Mouse (Mus musculus) gastrocnemius, adult 2 months (tissue): ENCODE measurements around the gene Fosl1. TPM values are rescaled to one million over a fixed set of nuclear protein-coding genes. Genes with fewer than 3 reads are reported as not detected.
"Not testable (repeated sequence)": the region's sequence is repeated elsewhere in the genome, so short reads cannot be mapped to it uniquely, and the experiment has no call there.

Source experiments
- DNase-seq: peaks from one replicate; pipeline ENCODE4 v3.0.0; 2022
- H3K27ac ChIP-seq: fragments of 200-600 bp; 2 replicates; pipeline ENCODE4 v1.8.1; 2022; ENCODE audit warnings: mild to moderate bottlenecking
- H3K4me3 ChIP-seq: fragments of 200-600 bp; 2 replicates; pipeline ENCODE4 v1.8.1; 2022; ENCODE audit warnings: mild to moderate bottlenecking, moderate library complexity
- CTCF ChIP-seq: fragments of 200-600 bp; IDR thresholded peaks from 2 replicates; pipeline ENCODE4 v1.8.1; 2022; ENCODE audit warnings: antibody characterized with exemption, mild to moderate bottlenecking, moderate library complexity
- intact Hi-C: fragments of 180-260 bp; cut with DNase I; formaldehyde crosslinking; loops from one replicate; pipeline ENCODE4 v1.15.1; 2025
- total RNA-seq, 2 experiments: library from RNA; stranded (reverse); gene quantifications; 2 replicates each; pipeline ENCODE4 v1.2.3; 2021

The Fosl1 gene
- total RNA-seq, 2 experiments from 2014 or later = not detected

GRCm38 (mm10) chr19:5483386-5484359 lies 36.3 kb downstream of the Fosl1 start:
- no peak for TF ChIP-seq CTCF
- no peak for DNase-seq
- intact Hi-C loops = no loop called here

GRCm38 (mm10) chr19:5484496-5484895 lies 37.1 kb downstream of the Fosl1 start:
- H3K27ac ChIP-seq = no peak overlapping the region
- no peak for TF ChIP-seq CTCF
- no peak overlapping the region for H3K4me3 ChIP-seq
- intact Hi-C loops = no loop called here
- no peak for DNase-seq

More at GRCm38 (mm10) chr19:5483386-5484359, 36.3 kb downstream of the Fosl1 start:
- no peak overlapping the region for H3K27ac ChIP-seq
- H3K4me3 ChIP-seq = no peak overlapping the region

GRCm38 (mm10) chr19:5485371-5485770 lies 38.0 kb downstream of the Fosl1 start:
- TF ChIP-seq CTCF = no peak
- H3K4me3 ChIP-seq = no peak overlapping the region
- no peak for DNase-seq
- intact Hi-C loops = loop anchor here (5.0 kb wide), 1 partner anchor 78 kb away; no protein-coding TSS in a partner anchor
- H3K27ac ChIP-seq = no peak overlapping the region

- TF ChIP-seq CTCF = no peak
- Histone ChIP-seq H3K27ac (no peak overlapping the region), H3K4me3 (no peak overlapping the region)
- intact Hi-C loops = loop anchor here (2.0 to 5.0 kb wide), 2 partner anchors 23 to 79 kb away; no protein-coding TSS in a partner anchor
- no peak for DNase-seq
Measured at GRCm38 (mm10) chr19:5485821-5486220, 38.5 kb downstream of the Fosl1 start.

GRCm38 (mm10) chr19:5486286-5486685 lies 38.9 kb downstream of the Fosl1 start:
- no peak for DNase-seq
- H3K27ac ChIP-seq = no peak overlapping the region
- no peak for TF ChIP-seq CTCF
- intact Hi-C loops = loop anchor here (2.0 to 5.0 kb wide), 2 partner anchors 23 to 79 kb away; no protein-coding TSS in a partner anchor
- H3K4me3 ChIP-seq = no peak overlapping the region

GRCm38 (mm10) chr19:5486771-5487170 lies 39.4 kb downstream of the Fosl1 start:
- H3K27ac ChIP-seq = peak overlapping the region; percentile 98; the same call in 1 of the 2 replicates
- no peak for DNase-seq
- H3K4me3 ChIP-seq = no peak overlapping the region; the same call in none of the 2 replicates
- intact Hi-C loops = loop anchor here (2.0 to 5.0 kb wide), 2 partner anchors 24 to 79 kb away; no protein-coding TSS in a partner anchor
- no peak for TF ChIP-seq CTCF

DNA sequence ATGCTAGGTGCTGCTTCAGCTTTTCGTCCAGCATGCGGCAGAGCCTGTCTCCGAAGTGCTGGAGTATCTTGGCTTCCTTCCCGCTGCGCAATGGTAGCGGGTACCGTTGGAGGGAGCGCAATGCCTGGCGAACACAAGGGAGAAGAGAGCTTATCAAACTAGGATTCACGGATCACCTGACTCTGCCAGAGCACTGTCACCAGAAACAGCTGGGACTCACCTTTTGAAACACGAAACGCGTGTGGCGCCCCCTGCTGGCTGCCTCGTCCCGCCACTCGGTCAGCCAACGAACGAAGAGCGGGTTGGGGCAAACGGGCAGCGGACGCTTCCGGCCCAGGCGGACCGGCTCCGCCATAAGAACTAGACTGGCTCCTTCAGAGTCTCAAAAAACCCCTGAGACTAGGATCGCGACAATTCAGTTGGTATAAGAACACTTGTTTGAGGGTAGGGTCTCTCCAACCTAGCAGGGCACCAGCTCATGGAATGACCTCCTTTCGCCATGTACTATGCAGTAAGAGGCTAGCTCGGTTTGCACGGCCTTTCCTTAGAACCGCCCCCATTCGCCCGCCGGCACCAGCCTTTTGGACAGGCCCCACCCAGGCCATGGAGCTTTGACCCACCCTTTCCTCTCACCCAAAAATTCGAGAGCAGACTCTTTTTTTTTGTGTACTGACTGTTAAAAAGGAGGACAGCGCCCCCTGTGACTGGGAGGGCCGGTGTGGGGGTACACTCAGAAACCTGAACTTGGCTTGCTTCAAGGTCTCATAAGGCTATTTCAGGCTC lies 40.6 kb downstream of the Fosl1 start, which contains the start of gene Mus81:
Mus81 (minus strand) TSS at position 635 of the 783 bp plus-strand sequence.
- TF ChIP-seq CTCF = peak; percentile 87
- H3K27ac ChIP-seq = peak within 1 kb of the TSS; percentile 98
- intact Hi-C loops = loop anchor here (2.0 to 5.0 kb wide), 3 partner anchors 25 to 81 kb away; partner anchors contain the start of genes AI837181 and Drap1
- DNase-seq = peak; percentile 97
- H3K4me3 ChIP-seq = peak within 1 kb of the TSS; percentile 100

GRCm38 (mm10) chr19:5488878-5489571 lies 41.7 kb downstream of the Fosl1 start:
- peak; percentile 98 for DNase-seq

DNA sequence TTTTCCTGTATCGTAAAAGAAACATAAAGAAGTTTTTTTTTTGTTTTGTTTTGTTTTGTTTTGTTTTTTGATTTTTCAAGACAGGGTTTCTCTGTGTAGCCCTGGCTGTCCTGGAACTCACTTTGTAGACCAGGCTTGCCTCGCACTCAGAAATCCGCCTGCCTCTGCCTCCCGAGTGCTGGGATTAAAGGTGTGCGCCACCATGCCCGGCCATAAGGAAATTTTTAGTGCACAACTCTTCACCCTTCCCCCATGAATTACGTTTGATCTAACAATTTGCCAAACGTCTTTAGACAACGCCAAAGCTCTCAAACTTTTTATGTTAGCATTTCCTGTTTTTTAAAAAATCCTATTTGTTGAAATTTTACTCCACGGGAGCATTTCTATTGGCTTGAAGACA lies 42.4 kb downstream of the Fosl1 start:
- intact Hi-C loops = loop anchor here (2.0 to 5.0 kb wide), 3 partner anchors 21 to 82 kb away; partner anchors contain the start of genes AI837181, Drap1 and Snx32
- DNase-seq = not testable (repeated sequence)
- Histone ChIP-seq H3K27ac (peak overlapping the region; percentile 98), H3K4me3 (peak overlapping the region; percentile 100)

More at GRCm38 (mm10) chr19:5488878-5489571, 41.7 kb downstream of the Fosl1 start:
- Histone ChIP-seq H3K4me3 (peak overlapping the region; percentile 100), H3K27ac (peak overlapping the region; percentile 98)
- no peak for TF ChIP-seq CTCF
- intact Hi-C loops = loop anchor here (2.0 to 5.0 kb wide), 2 partner anchors 64 to 82 kb away; partner anchors contain the start of genes AI837181 and Drap1

DNA sequence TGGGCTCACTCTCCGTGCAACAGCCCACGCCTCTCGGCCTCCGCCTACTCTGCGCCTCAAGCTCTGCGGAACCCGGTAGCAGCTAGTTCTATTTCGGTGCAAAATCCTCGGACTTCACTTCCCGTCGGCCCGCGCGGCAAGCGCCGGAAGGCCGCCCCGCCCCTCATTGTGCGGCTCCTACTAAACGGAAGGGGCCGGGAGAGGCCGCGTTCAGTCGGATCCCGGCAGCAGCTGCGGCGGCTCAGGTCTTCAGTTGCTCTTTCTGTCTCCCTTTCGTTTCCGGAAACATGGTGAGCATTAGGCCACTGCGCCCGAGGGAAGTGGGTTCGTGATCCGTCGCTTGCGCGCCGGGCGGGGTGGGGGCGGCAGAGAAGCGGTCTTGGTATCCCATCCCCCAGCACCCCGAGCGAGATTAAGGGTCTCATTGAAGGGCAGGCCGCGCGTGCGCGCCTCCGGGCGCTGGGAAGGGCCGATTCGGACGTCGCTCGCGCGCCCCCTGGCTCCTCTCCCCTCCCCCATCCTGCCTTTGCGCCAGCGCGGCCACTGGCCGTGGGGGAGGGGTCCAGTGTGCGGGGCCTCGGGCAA lies 43.1 kb downstream of the Fosl1 start, which contains the start of gene Cfl1:
Cfl1 (plus strand) TSS at position 143 of the 585 bp plus-strand sequence.
- intact Hi-C loops = loop anchor here (2.0 kb wide), 1 partner anchor 20 kb away; the partner anchor contains the start of gene Snx32
- Histone ChIP-seq H3K27ac (peak within 1 kb of the TSS; percentile 98), H3K4me3 (peak within 1 kb of the TSS; percentile 100)
- TF ChIP-seq CTCF = no peak
- DNase-seq = peak; percentile 96
